Mouse (Mus musculus): Measurements from ENCODE around the gene U2af1l4.

U2af1l4 gene

GRCm38 (mm10) chr7:30613529-30614112 is 50.5 kb downstream of the U2af1l4 start:
- DNase-seq: peak; percentile 70 to 79

GRCm38 (mm10) chr7:30614454-30614853 is 51.4 kb downstream of the U2af1l4 start:
- DNase-seq: no peak

Measured in cerebellum, postnatal 25 days (tissue).